Mouse (Mus musculus): ENCODE results near the gene Sall1. TPM values are rescaled to one million over a fixed set of nuclear protein-coding genes. Genes with fewer than 3 reads are reported as not detected.

Sall1 gene
- total RNA-seq (2014; fragmentation: Nextera tagmentation) (not detected in 2 replicates), total RNA-seq (2017) (0.05 and 0.06 TPM in 2 replicates), polyA plus RNA-seq (2012) (not detected in 2 replicates)

DNA sequence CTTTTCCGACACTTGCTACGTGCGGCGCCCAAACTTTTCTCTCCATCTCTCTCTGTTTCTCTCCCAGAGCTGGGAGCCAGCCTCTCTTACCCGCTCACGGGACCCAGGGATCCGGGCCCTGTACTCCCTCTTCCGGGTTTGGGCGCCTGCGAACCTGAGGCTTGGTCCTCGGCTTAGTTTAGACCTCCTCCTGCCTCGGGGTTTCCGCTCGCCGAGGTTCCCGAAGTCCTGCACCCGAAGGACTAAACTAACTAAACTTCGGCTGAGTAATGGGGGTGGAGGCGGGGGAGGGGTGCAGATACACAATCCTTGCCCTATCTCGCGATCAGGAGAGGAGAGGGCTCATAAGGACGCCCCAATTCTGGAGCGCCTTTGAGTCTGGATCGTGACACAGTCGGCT lies at the start of gene Sall1:
Sall1 (minus strand) TSS at position 223 of the 400 bp plus-strand sequence.
- Histone ChIP-seq H3K4me1 (ENCODE audit: insufficient read depth, low read depth, low read length) (no peaks in the 10 kb centered on the region), H3K4me3 (ENCODE audit: low read depth, low read length) (no peak within 1 kb of the TSS; the same call in 1 of the 2 replicates), H3K36me3 (replicated peaks) (no peaks in the 10 kb centered on the region), H3K27me3 (ENCODE audit: insufficient read depth, low read length) (no peaks in the 10 kb centered on the region), H3K9me3 (replicated peaks) (peaks cover 74% of the 10 kb centered on the region)
- DNase-seq (ENCODE audit: low spot score) (no peak), ATAC-seq (ENCODE audit: extremely low read depth, insufficient number of reproducible peaks, low FRiP score, poor library complexity, severe bottlenecking) (no peak)
- no peak for TF ChIP-seq TAL1 (conservative IDR thresholded peaks at IDR 0.05; ENCODE audit: low read depth, low read length)
- TF ChIP-seq POLR2AphosphoS5 (IDR thresholded peaks at IDR 0.05; ENCODE audit: insufficient replicate concordance, low read depth, low read length) = no peak

DNA sequence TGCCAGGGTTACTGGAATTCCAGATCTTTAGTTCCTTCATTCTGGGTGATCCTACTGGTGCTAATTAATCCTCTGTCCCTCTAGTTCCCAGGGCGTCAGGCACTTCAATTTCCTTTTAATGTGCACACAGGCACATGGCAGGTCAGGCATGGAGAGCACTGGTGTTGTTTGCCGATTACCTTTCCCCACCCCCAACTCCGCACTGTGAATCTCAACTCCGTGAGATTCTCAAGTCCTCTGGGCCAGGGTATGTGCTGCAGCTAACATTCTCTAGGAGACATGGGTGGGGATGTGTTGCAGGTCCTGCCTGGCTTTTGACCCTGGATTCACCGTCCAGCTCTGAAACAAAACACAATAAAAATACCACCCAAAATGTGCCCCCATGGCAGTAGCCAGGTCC lies 46.0 kb upstream of the Sall1 start:
- no peak for ATAC-seq (ENCODE audit: extremely low read depth, insufficient number of reproducible peaks, low FRiP score, poor library complexity, severe bottlenecking)
- Histone ChIP-seq H3K4me1 (ENCODE audit: insufficient read depth, low read depth, low read length) (no peaks in the 10 kb centered on the region), H3K9me3 (replicated peaks) (peaks cover 48% of the 10 kb centered on the region), H3K4me3 (ENCODE audit: low read depth, low read length) (no peak overlapping the region), H3K36me3 (replicated peaks) (no peaks in the 10 kb centered on the region), H3K27me3 (ENCODE audit: insufficient read depth, low read length) (no peaks in the 10 kb centered on the region)
- no peak for DNase-seq (ENCODE audit: low spot score)
- TF ChIP-seq TAL1 (conservative IDR thresholded peaks at IDR 0.05; ENCODE audit: low read depth, low read length) = no peak
- no peak for TF ChIP-seq GATA1 (IDR thresholded peaks at IDR 0.05; ENCODE audit: borderline replicate concordance, low read length)
- no peak for TF ChIP-seq CTCF (IDR thresholded peaks at IDR 0.05; ENCODE audit: low read depth, low read length)
- TF ChIP-seq POLR2AphosphoS5 (IDR thresholded peaks at IDR 0.05; ENCODE audit: insufficient replicate concordance, low read depth, low read length) = no peak
- no peak for TF ChIP-seq GATA2 (IDR thresholded peaks at IDR 0.05; ENCODE audit: borderline replicate concordance, low read depth, low read length)

DNA sequence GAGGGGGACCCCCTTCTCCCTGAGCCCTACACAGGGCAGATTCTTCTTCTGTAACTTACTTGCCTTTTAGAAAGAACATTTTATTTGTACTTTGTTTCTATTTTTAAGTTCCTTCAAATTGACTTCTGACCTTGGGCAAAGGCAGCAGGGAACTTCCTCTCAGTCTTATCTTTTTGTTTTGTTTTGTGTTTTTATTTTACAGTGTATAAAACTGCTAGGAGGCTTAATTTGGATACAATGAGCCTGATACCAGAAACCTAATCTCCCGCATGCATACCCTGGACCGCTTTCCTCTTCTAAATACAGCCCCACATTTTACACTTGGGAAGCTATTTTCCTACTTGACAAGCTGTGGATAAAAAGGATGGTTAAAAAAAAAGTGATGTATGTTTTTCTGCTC lies 35.2 kb upstream of the Sall1 start:
- ATAC-seq (ENCODE audit: extremely low read depth, insufficient number of reproducible peaks, low FRiP score, poor library complexity, severe bottlenecking) = no peak
- no peak for TF ChIP-seq CTCF (IDR thresholded peaks at IDR 0.05; ENCODE audit: low read depth, low read length)
- TF ChIP-seq POLR2AphosphoS5 (IDR thresholded peaks at IDR 0.05; ENCODE audit: insufficient replicate concordance, low read depth, low read length) = no peak
- TF ChIP-seq GATA2 (IDR thresholded peaks at IDR 0.05; ENCODE audit: borderline replicate concordance, low read depth, low read length) = no peak
- TF ChIP-seq TAL1 (conservative IDR thresholded peaks at IDR 0.05; ENCODE audit: low read depth, low read length) = no peak
- TF ChIP-seq GATA1 (IDR thresholded peaks at IDR 0.05; ENCODE audit: borderline replicate concordance, low read length) = no peak
- no peaks in the 10 kb centered on the region for H3K36me3 ChIP-seq (replicated peaks)
- no peaks in the 10 kb centered on the region for H3K4me1 ChIP-seq (ENCODE audit: insufficient read depth, low read depth, low read length)
- H3K9me3 ChIP-seq (replicated peaks) = peaks cover 50% of the 10 kb centered on the region
- no peaks in the 10 kb centered on the region for H3K27me3 ChIP-seq (ENCODE audit: insufficient read depth, low read length)
- DNase-seq (ENCODE audit: low spot score) = no peak
- H3K4me3 ChIP-seq (ENCODE audit: low read depth, low read length) = no peak overlapping the region

DNA sequence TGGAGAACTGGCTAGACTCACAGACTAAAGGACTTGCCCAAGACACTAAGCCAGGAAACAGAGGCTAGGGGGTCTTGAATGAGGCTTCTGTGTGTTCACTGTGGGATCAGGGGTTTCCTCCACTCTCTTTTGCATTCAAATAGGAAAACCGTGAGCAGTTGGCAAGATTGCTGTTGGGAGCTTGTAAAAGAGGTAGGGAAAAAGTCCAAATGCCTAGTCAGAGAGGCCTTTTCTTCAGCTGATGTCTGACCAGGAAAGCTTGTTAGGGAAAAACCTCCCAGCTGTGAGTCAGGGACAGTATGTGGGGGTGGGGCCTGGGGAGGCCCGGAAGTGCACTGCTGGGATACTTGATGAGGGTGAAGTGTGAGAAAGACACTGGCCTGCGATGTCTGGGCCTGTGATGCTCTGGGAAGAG lies 29.0 kb upstream of the Sall1 start:
- Histone ChIP-seq H3K4me3 (ENCODE audit: low read depth, low read length) (no peak overlapping the region), H3K27me3 (ENCODE audit: insufficient read depth, low read length) (no peaks in the 10 kb centered on the region)
- TF ChIP-seq TAL1 (conservative IDR thresholded peaks at IDR 0.05; ENCODE audit: low read depth, low read length) (no peak), POLR2AphosphoS5 (IDR thresholded peaks at IDR 0.05; ENCODE audit: insufficient replicate concordance, low read depth, low read length) (no peak), CTCF (IDR thresholded peaks at IDR 0.05; ENCODE audit: low read depth, low read length) (no peak), GATA1 (IDR thresholded peaks at IDR 0.05; ENCODE audit: borderline replicate concordance, low read length) (no peak), GATA2 (IDR thresholded peaks at IDR 0.05; ENCODE audit: borderline replicate concordance, low read depth, low read length) (no peak)

DNA sequence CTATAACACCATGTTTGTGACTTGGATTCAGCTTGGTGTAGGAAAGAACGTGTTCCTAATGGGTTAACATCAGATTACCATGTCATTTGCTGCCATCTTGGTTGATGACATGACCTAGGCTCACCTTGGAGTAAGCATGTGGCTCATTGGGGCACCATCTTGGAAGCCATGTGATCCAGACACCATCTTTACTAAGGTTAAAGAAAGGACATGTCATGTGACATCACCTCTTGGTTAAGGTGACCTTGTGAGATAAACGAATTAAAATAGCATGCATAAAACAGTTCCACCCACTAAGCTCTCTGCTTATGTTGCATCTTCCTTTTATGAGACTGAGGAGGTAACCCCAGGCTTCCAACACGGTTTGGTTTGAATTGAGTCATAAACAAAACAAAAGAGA lies 23.5 kb upstream of the Sall1 start:
- H3K36me3 ChIP-seq (replicated peaks) = no peaks in the 10 kb centered on the region
- ATAC-seq (ENCODE audit: extremely low read depth, insufficient number of reproducible peaks, low FRiP score, poor library complexity, severe bottlenecking) (no peak), DNase-seq (ENCODE audit: low spot score) (no peak)
- H3K9me3 ChIP-seq (replicated peaks) = peaks cover 56% of the 10 kb centered on the region
- no peaks in the 10 kb centered on the region for H3K27me3 ChIP-seq (ENCODE audit: insufficient read depth, low read length)
- TF ChIP-seq POLR2AphosphoS5 (IDR thresholded peaks at IDR 0.05; ENCODE audit: insufficient replicate concordance, low read depth, low read length) (no peak), CTCF (IDR thresholded peaks at IDR 0.05; ENCODE audit: low read depth, low read length) (no peak)
- H3K4me3 ChIP-seq (ENCODE audit: low read depth, low read length) = no peak overlapping the region
- H3K4me1 ChIP-seq (ENCODE audit: insufficient read depth, low read depth, low read length) = no peaks in the 10 kb centered on the region

More for the DNA sequence above, 29.0 kb upstream of the Sall1 start:
- ATAC-seq (ENCODE audit: extremely low read depth, insufficient number of reproducible peaks, low FRiP score, poor library complexity, severe bottlenecking) (no peak), DNase-seq (ENCODE audit: low spot score) (no peak)
- H3K36me3 ChIP-seq (replicated peaks) = no peaks in the 10 kb centered on the region
- no peaks in the 10 kb centered on the region for H3K4me1 ChIP-seq (ENCODE audit: insufficient read depth, low read depth, low read length)
- peaks cover 57% of the 10 kb centered on the region for H3K9me3 ChIP-seq (replicated peaks)

DNA sequence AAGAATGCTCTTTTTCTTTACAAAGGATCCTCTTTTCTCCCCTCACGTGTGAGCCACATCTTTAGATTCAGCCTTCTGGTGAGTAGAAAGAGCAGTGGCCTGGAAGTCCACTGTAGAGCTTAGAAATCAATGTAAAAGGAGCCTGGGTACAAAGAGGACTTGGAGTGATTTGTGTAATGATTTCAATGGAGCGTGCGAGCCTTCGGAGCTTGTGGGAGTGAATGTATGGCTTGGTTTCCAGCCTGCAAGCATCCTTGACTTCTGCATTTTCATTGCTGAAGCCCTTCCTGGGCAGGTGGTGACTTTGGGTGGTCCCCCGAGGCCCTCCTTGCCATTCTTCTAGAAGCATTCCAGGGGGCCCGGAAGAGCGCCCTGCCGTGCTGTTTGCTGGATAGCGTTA lies 20.1 kb upstream of the Sall1 start:
- DNase-seq (ENCODE audit: low spot score) = no peak
- no peak for TF ChIP-seq TAL1 (conservative IDR thresholded peaks at IDR 0.05; ENCODE audit: low read depth, low read length)
- Histone ChIP-seq H3K36me3 (replicated peaks) (no peaks in the 10 kb centered on the region), H3K4me1 (ENCODE audit: insufficient read depth, low read depth, low read length) (no peaks in the 10 kb centered on the region), H3K9me3 (replicated peaks) (peaks cover 67% of the 10 kb centered on the region), H3K27me3 (ENCODE audit: insufficient read depth, low read length) (no peaks in the 10 kb centered on the region), H3K4me3 (ENCODE audit: low read depth, low read length) (no peak overlapping the region)
- ATAC-seq (ENCODE audit: extremely low read depth, insufficient number of reproducible peaks, low FRiP score, poor library complexity, severe bottlenecking) = no peak

DNA sequence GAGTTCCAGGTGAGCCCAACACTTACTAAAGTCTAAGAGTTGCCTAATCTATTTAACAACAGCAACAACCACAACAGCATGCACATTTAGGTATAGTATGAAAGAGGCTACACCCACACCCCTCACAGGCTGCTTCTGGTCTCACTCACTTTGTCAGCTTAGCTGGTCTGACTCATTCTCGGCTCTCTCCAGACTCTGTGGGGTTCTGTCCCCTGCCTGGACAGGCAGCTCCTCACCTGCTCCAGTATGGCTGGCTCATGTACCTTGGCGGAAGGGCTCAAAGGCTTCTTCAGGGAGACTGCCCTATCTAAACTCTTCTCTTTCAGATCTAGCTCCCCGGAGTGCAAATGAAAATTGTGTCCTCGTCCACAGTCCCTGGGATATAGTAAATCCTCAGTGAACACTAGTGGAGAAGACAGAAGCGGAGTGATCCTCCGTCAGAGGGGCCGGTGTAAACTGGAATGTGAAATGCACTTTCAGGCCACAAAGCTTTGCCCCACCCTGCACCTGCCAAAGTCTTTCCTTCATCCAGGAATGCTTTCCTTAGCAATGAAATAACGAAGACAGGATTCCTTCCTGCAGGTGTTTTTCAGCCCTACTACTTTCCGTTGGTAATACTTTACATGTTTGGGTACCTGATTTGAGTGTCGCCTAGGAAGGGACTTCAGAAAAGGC lies 19.5 kb upstream of the Sall1 start:
- ATAC-seq (ENCODE audit: extremely low read depth, insufficient number of reproducible peaks, low FRiP score, poor library complexity, severe bottlenecking) (no peak), DNase-seq (ENCODE audit: low spot score) (no peak)
- Histone ChIP-seq H3K9me3 (replicated peaks) (peaks cover 73% of the 10 kb centered on the region), H3K4me1 (ENCODE audit: insufficient read depth, low read depth, low read length) (no peaks in the 10 kb centered on the region), H3K27me3 (ENCODE audit: insufficient read depth, low read length) (no peaks in the 10 kb centered on the region), H3K36me3 (replicated peaks) (no peaks in the 10 kb centered on the region), H3K4me3 (ENCODE audit: low read depth, low read length) (no peak overlapping the region)
- TF ChIP-seq CTCF (IDR thresholded peaks at IDR 0.05; ENCODE audit: low read depth, low read length) (no peak), POLR2AphosphoS5 (IDR thresholded peaks at IDR 0.05; ENCODE audit: insufficient replicate concordance, low read depth, low read length) (no peak), GATA1 (IDR thresholded peaks at IDR 0.05; ENCODE audit: borderline replicate concordance, low read length) (no peak), GATA2 (IDR thresholded peaks at IDR 0.05; ENCODE audit: borderline replicate concordance, low read depth, low read length) (no peak), TAL1 (conservative IDR thresholded peaks at IDR 0.05; ENCODE audit: low read depth, low read length) (no peak)
